Mouse (Mus musculus) thymus, adult 2 months (tissue): Measurements from ENCODE around the gene F2rl1.

ENCODE experiments used
- CTCF ChIP-seq: fragments of 200-500 bp; IDR thresholded peaks from 2 replicates; pipeline ENCODE4 v1.5.1; 2012; ENCODE audit warnings: mild to moderate bottlenecking, control low read depth, low read length, moderate library complexity, borderline replicate concordance; ENCODE audit not compliant: control insufficient read depth, poor library complexity, insufficient read depth; ENCODE audit errors: extremely low read depth
- POLR2A ChIP-seq: fragments of 200-500 bp; IDR thresholded peaks from 2 replicates; pipeline ENCODE4 v1.6.1; 2012; ENCODE audit warnings: mild to moderate bottlenecking, low read length, control low read depth, moderate library complexity; ENCODE audit not compliant: control insufficient read depth, poor library complexity, insufficient read depth; ENCODE audit errors: extremely low read depth

DNA sequence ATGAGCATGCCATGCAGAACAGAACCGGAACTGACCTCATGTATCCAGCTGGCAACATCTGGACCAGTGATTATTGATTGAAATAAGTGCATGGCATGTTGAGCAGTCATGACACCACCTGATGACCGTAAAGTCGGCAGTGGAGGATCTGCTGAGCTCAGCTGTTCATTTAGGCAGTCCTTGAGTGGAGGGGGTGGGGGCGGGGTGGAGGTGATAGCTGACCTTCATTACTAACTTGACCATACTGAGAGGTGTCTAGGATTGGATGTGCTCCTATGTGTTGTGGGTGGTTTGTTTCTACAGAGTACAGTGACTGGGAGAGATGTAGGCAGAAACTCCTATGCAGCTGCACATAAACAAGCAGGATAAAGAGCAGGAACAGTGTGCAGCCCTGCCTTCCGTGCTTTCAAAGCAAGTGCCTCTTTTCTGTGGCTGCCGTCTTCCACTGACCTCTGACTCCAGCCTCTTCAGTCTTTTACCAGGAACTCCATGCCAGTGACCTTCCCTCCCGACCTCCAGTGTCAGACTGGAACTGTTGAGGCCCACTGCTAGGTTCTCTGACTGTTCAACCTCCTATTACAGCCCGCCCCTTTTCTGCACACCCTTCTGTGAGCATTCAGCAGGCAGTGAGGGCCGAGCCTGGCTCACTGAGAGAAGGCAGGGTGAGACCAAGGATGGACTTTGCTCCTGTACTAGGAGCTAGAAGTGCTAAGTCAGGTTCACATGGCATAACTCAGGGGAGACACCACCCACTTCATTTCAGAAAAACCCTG lies 6.4 kb upstream of the F2rl1 start:
- TF ChIP-seq CTCF: no peak
- TF ChIP-seq POLR2A: no peak
